Mouse (Mus musculus) thymus, adult 2 months (tissue): Measurements from ENCODE around the gene Slc6a2. TPM values are rescaled to one million over a fixed set of nuclear protein-coding genes. Genes with fewer than 3 reads are reported as not detected.

Experiments
- DNase-seq: peaks from one replicate; pipeline ENCODE4 v3.0.0; 2021
- H3K27ac ChIP-seq: fragments of 200-500 bp; 2 replicates; pipeline ENCODE4 v1.5.1; 2012; ENCODE audit warnings: low read length, control low read depth; ENCODE audit not compliant: control insufficient read depth, insufficient read depth
- H3K27me3 ChIP-seq: fragments of 200-500 bp; 2 replicates; pipeline ENCODE4 v1.6.1; 2012; ENCODE audit warnings: mild to moderate bottlenecking, low read length, moderate library complexity, mixed read lengths; ENCODE audit not compliant: control insufficient read depth, insufficient read depth
- H3K36me3 ChIP-seq: fragments of 200-500 bp; 2 replicates; pipeline ENCODE4 v1.6.1; 2012; ENCODE audit warnings: mild to moderate bottlenecking, low read length, moderate library complexity; ENCODE audit not compliant: control insufficient read depth, insufficient read depth
- H3K4me1 ChIP-seq: fragments of 200-500 bp; replicated peaks from 2 replicates; pipeline ENCODE4 v1.6.1; 2012; ENCODE audit warnings: low read length; ENCODE audit not compliant: control insufficient read depth, insufficient read depth
- H3K4me3 ChIP-seq: fragments of 200-500 bp; 2 replicates; pipeline ENCODE4 v1.5.1; 2012; ENCODE audit warnings: mild to moderate bottlenecking, low read length, control low read depth, moderate library complexity; ENCODE audit not compliant: control insufficient read depth, insufficient read depth
- CTCF ChIP-seq: fragments of 200-500 bp; IDR thresholded peaks from 2 replicates; pipeline ENCODE4 v1.5.1; 2012; ENCODE audit warnings: mild to moderate bottlenecking, control low read depth, low read length, moderate library complexity, borderline replicate concordance; ENCODE audit not compliant: control insufficient read depth, poor library complexity, insufficient read depth; ENCODE audit errors: extremely low read depth
- POLR2A ChIP-seq: fragments of 200-500 bp; IDR thresholded peaks from 2 replicates; pipeline ENCODE4 v1.6.1; 2012; ENCODE audit warnings: mild to moderate bottlenecking, low read length, control low read depth, moderate library complexity; ENCODE audit not compliant: control insufficient read depth, poor library complexity, insufficient read depth; ENCODE audit errors: extremely low read depth
- WGBS: fragments of 180-500 bp; shearing (Covaris S2); methylation state at CpG from one replicate; pipeline ENCODE4 v1.1.7; 2018; 5-methylcytosine and 5-hydroxymethylcytosine counted together
- polyA plus RNA-seq: library from polyadenylated mRNA; depleted of rRNA; stranded (reverse); fragments of >200 nt; gene quantifications from 2 replicates; pipeline ENCODE4 v1.2.3, GENCODE M21; 2012

Slc6a2 gene
- polyA plus RNA-seq, 1 experiment: 0.18 TPM

GRCm38 (mm10) chr8:92972949-92973348, 13.1 kb downstream of the Slc6a2 start:
- Histone ChIP-seq H3K27ac (no peak overlapping the region), H3K36me3 (no peaks in the 10 kb centered on the region), H3K4me1 (no peaks in the 10 kb centered on the region), H3K27me3 (no peaks in the 10 kb centered on the region), H3K4me3 (no peak overlapping the region)
- DNase-seq: no peak
- 85% methylated on average over 5 of the region's 5 CpGs for WGBS
- TF ChIP-seq CTCF: no peak
- no peak for TF ChIP-seq POLR2A

- TF ChIP-seq CTCF (no peak), POLR2A (no peak)
- no peak overlapping the region for H3K27ac ChIP-seq
- no peaks in the 10 kb centered on the region for H3K27me3 ChIP-seq
- no peak for DNase-seq
- 89% methylated on average over 5 of the region's 5 CpGs for WGBS
- no peaks in the 10 kb centered on the region for H3K36me3 ChIP-seq
- no peaks in the 10 kb centered on the region for H3K4me1 ChIP-seq
- no peak overlapping the region for H3K4me3 ChIP-seq
Observed at GRCm38 (mm10) chr8:92976656-92977055, 16.8 kb downstream of the Slc6a2 start.

- Histone ChIP-seq H3K36me3 (no peaks in the 10 kb centered on the region), H3K27me3 (no peaks in the 10 kb centered on the region), H3K4me1 (no peaks in the 10 kb centered on the region), H3K4me3 (no peak overlapping the region), H3K27ac (no peak overlapping the region)
- 86% methylated on average over 3 of the region's 3 CpGs for WGBS
- TF ChIP-seq POLR2A (no peak), CTCF (no peak)
- no peak for DNase-seq
Observed at GRCm38 (mm10) chr8:92982491-92982890, 22.6 kb downstream of the Slc6a2 start.

GRCm38 (mm10) chr8:92984376-92984775, 24.5 kb downstream of the Slc6a2 start:
- H3K4me1 ChIP-seq: no peaks in the 10 kb centered on the region
- H3K27ac ChIP-seq: no peak overlapping the region
- WGBS: 75% methylated on average over 2 of the region's 2 CpGs
- no peaks in the 10 kb centered on the region for H3K36me3 ChIP-seq
- H3K4me3 ChIP-seq: no peak overlapping the region
- no peaks in the 10 kb centered on the region for H3K27me3 ChIP-seq
- no peak for DNase-seq
- TF ChIP-seq CTCF (no peak), POLR2A (no peak)

- no peaks in the 10 kb centered on the region for H3K27me3 ChIP-seq
- H3K4me3 ChIP-seq: no peak overlapping the region
- WGBS: 17% methylated on average over 5 of the region's 5 CpGs
- H3K4me1 ChIP-seq: no peaks in the 10 kb centered on the region
- no peak for TF ChIP-seq POLR2A
- TF ChIP-seq CTCF: no peak
- no peak overlapping the region for H3K27ac ChIP-seq
- H3K36me3 ChIP-seq: no peaks in the 10 kb centered on the region
- no peak for DNase-seq
Observed at GRCm38 (mm10) chr8:92996840-92997239, 37.0 kb downstream of the Slc6a2 start.

GRCm38 (mm10) chr8:92998600-92998999, 38.7 kb downstream of the Slc6a2 start:
- 38% methylated on average over 2 of the region's 2 CpGs for WGBS
- H3K36me3 ChIP-seq: no peaks in the 10 kb centered on the region
- peak; percentile 16 for DNase-seq
- no peak overlapping the region for H3K27ac ChIP-seq
- H3K4me1 ChIP-seq: no peaks in the 10 kb centered on the region
- TF ChIP-seq CTCF (no peak), POLR2A (no peak)
- H3K4me3 ChIP-seq: no peak overlapping the region
- H3K27me3 ChIP-seq: no peaks in the 10 kb centered on the region

- Histone ChIP-seq H3K36me3 (no peaks in the 10 kb centered on the region), H3K4me3 (no peak overlapping the region), H3K27me3 (no peaks in the 10 kb centered on the region), H3K4me1 (no peaks in the 10 kb centered on the region), H3K27ac (no peak overlapping the region)
- TF ChIP-seq CTCF: no peak
- TF ChIP-seq POLR2A: no peak
- peak; percentile 14 for DNase-seq
- 21% methylated on average over 5 of the region's 5 CpGs for WGBS
Observed at GRCm38 (mm10) chr8:93010286-93010685, 50.4 kb downstream of the Slc6a2 start.
